Mouse (Mus musculus) liver, postnatal 0 days (tissue): ENCODE measurements at regions not wholly inside any gene's neighbourhood (a gene's known extent, or its start where the extent isn't known, plus 50 kb on each side); places are given as distances from the start of the nearest gene placed in this dataset.

Source experiments
- ATAC-seq: fragments of 200-750 bp; cut with Nextera tagmentation; 2 replicates; pipeline ENCODE4 v1.8.0; 2017; ENCODE audit warnings: mild to moderate bottlenecking, moderate library complexity
- DNase-seq: peaks from one replicate; pipeline ENCODE4 v3.0.0-alpha.2; 2016
- H3K27ac ChIP-seq: fragments of 300-500 bp; sonication (generic); 2 replicates; pipeline ENCODE4 v1.5.1; 2014; ENCODE audit warnings: antibody characterized with exemption, moderate library complexity, mild to moderate bottlenecking, low read depth
- H3K27me3 ChIP-seq: fragments of 300-500 bp; sonication (generic); 2 replicates; pipeline ENCODE4 v1.6.1; 2014; ENCODE audit warnings: low read length, control low read depth, mixed read lengths; ENCODE audit not compliant: insufficient read depth
- H3K36me3 ChIP-seq: fragments of 300-500 bp; sonication (generic); replicated peaks from 2 replicates; pipeline ENCODE4 v1.6.1; 2014; ENCODE audit warnings: mild to moderate bottlenecking, control low read depth, low read length, moderate library complexity, mixed read lengths; ENCODE audit not compliant: insufficient read depth
- H3K4me1 ChIP-seq: fragments of 300-500 bp; sonication (generic); 2 replicates; pipeline ENCODE4 v1.6.1; 2014; ENCODE audit warnings: antibody characterized with exemption, mild to moderate bottlenecking, control low read depth; ENCODE audit not compliant: insufficient read depth
- H3K4me2 ChIP-seq: fragments of 300-500 bp; sonication (generic); 2 replicates; pipeline ENCODE4 v1.6.1; 2014; ENCODE audit warnings: low read depth, mild to moderate bottlenecking, low read length, moderate library complexity, mixed read lengths
- H3K4me3 ChIP-seq: fragments of 300-500 bp; sonication (generic); 2 replicates; pipeline ENCODE4 v1.5.1; 2014; ENCODE audit warnings: low read depth, low read length
- H3K9ac ChIP-seq: fragments of 300-500 bp; sonication (generic); replicated peaks from 2 replicates; pipeline ENCODE4 v1.6.1; 2014; ENCODE audit warnings: mild to moderate bottlenecking, moderate library complexity
- H3K9me3 ChIP-seq: fragments of 300-500 bp; sonication (generic); 2 replicates; pipeline ENCODE4 v1.6.1; 2016; ENCODE audit warnings: mild to moderate bottlenecking, control low read depth, low read length, mixed read lengths
- CTCF ChIP-seq: sonication (generic); IDR thresholded peaks from 2 replicates; pipeline ENCODE4 v1.5.1; 2016; ENCODE audit warnings: antibody characterized with exemption, low read depth
- EP300 ChIP-seq: IDR thresholded peaks from 2 replicates; pipeline ENCODE4 v1.6.1; 2016; ENCODE audit warnings: antibody characterized with exemption, low read depth, mild to moderate bottlenecking
- WGBS: fragments of 180-500 bp; shearing (Covaris S2); extraction: QIAGEN DNeasy Blood & Tissue Kit; methylation state at CpG from one replicate; pipeline ENCODE4 v1.1.7; 2014; ENCODE audit not compliant: insufficient replicate concordance; 5-methylcytosine and 5-hydroxymethylcytosine counted together

GRCm38 (mm10) chr16:50001662-50002455 is 201.5 kb downstream of the Cd47 start:
- Histone ChIP-seq H3K4me1 (no peaks in the 10 kb centered on the region), H3K27me3 (no peaks in the 10 kb centered on the region), H3K9me3 (no peaks in the 10 kb centered on the region), H3K4me3 (no peak overlapping the region), H3K36me3 (no peaks in the 10 kb centered on the region), H3K9ac (no peak overlapping the region), H3K4me2 (no peak overlapping the region), H3K27ac (no peak overlapping the region)
- WGBS: 69% methylated on average over 3 of the region's 3 CpGs
- no peak for ATAC-seq
- TF ChIP-seq CTCF: no peak
- TF ChIP-seq EP300: no peak
- DNase-seq: no peak

- DNase-seq (no peak), ATAC-seq (no peak)
- no peaks in the 10 kb centered on the region for H3K36me3 ChIP-seq
- no peak for TF ChIP-seq EP300
- no peak for TF ChIP-seq CTCF
- H3K27me3 ChIP-seq: no peaks in the 10 kb centered on the region
- no peak overlapping the region for H3K4me2 ChIP-seq
- 63% methylated on average over 3 of the region's 3 CpGs for WGBS
- H3K27ac ChIP-seq: no peak overlapping the region
- H3K4me3 ChIP-seq: no peak overlapping the region
- H3K9ac ChIP-seq: no peak overlapping the region
- no peaks in the 10 kb centered on the region for H3K4me1 ChIP-seq
- no peaks in the 10 kb centered on the region for H3K9me3 ChIP-seq
Measured at GRCm38 (mm10) chr16:50002456-50002788, 202.1 kb downstream of the Cd47 start.

GRCm38 (mm10) chr16:50009046-50009445 is 208.7 kb downstream of the Cd47 start:
- H3K4me1 ChIP-seq: no peaks in the 10 kb centered on the region
- DNase-seq: no peak
- no peaks in the 10 kb centered on the region for H3K9me3 ChIP-seq
- no peak overlapping the region for H3K4me2 ChIP-seq
- H3K27ac ChIP-seq: no peak overlapping the region
- no peaks in the 10 kb centered on the region for H3K27me3 ChIP-seq
- TF ChIP-seq EP300: no peak
- no peak for TF ChIP-seq CTCF
- H3K4me3 ChIP-seq: no peak overlapping the region
- ATAC-seq: no peak
- 85% methylated on average over 3 of the region's 3 CpGs for WGBS
- H3K9ac ChIP-seq: no peak overlapping the region
- no peaks in the 10 kb centered on the region for H3K36me3 ChIP-seq

- ATAC-seq (no peak), DNase-seq (no peak)
- H3K4me2 ChIP-seq: no peak overlapping the region
- no peaks in the 10 kb centered on the region for H3K4me1 ChIP-seq
- H3K27ac ChIP-seq: no peak overlapping the region
- H3K9ac ChIP-seq: no peak overlapping the region
- H3K36me3 ChIP-seq: no peaks in the 10 kb centered on the region
- no peak overlapping the region for H3K4me3 ChIP-seq
- H3K9me3 ChIP-seq: no peaks in the 10 kb centered on the region
- TF ChIP-seq EP300 (no peak), CTCF (no peak)
- 39% methylated on average over 6 of the region's 6 CpGs for WGBS
- H3K27me3 ChIP-seq: no peaks in the 10 kb centered on the region
Measured at GRCm38 (mm10) chr16:50009542-50009941, 209.2 kb downstream of the Cd47 start.

GRCm38 (mm10) chr16:50010074-50010473 is 209.7 kb downstream of the Cd47 start:
- Histone ChIP-seq H3K4me3 (no peak overlapping the region), H3K9ac (no peak overlapping the region), H3K4me2 (no peak overlapping the region), H3K27me3 (no peaks in the 10 kb centered on the region), H3K4me1 (no peaks in the 10 kb centered on the region), H3K36me3 (no peaks in the 10 kb centered on the region), H3K27ac (no peak overlapping the region), H3K9me3 (no peaks in the 10 kb centered on the region)
- DNase-seq (no peak), ATAC-seq (no peak)
- WGBS: 63% methylated on average over 5 of the region's 5 CpGs
- TF ChIP-seq CTCF (no peak), EP300 (no peak)

- H3K9ac ChIP-seq: no peak overlapping the region
- H3K9me3 ChIP-seq: no peaks in the 10 kb centered on the region
- no peaks in the 10 kb centered on the region for H3K27me3 ChIP-seq
- H3K27ac ChIP-seq: no peak overlapping the region
- TF ChIP-seq EP300: no peak
- no peak for TF ChIP-seq CTCF
- no peak for DNase-seq
- WGBS: 69% methylated on average over 6 of the region's 6 CpGs
- H3K4me2 ChIP-seq: no peak overlapping the region
- no peak for ATAC-seq
- H3K36me3 ChIP-seq: no peaks in the 10 kb centered on the region
- H3K4me1 ChIP-seq: no peaks in the 10 kb centered on the region
- no peak overlapping the region for H3K4me3 ChIP-seq
Measured at GRCm38 (mm10) chr16:50010532-50010971, 210.2 kb downstream of the Cd47 start.
